In genomic region chr5:134341321-134341720, GRCm38 (mm10) we compare ENCODE assay signal across 10 mouse cellular contexts. TPM values are rescaled to one million over a fixed set of nuclear protein-coding genes. Genes with fewer than 3 reads are reported as not detected.
DNase-seq lines count a peak whose midpoint lies in the region; ATAC-seq lines count a peak whose summit lies in the region.
"Had no signal": no experiment of that assay in that cellular context is flagged by ENCODE, and none has a peak within 500 bp of the region (broad histone marks: within the 10 kb centered on the region; RNA-seq: fewer than 3 reads in every experiment).

No protein-coding gene starts in this region.

- no peaks in the 10 kb centered on the region for H3K9me3 ChIP-seq in hindbrain, embryonic 14.5 days (ENCODE audit: control insufficient read depth, low read length)
- H3K9me3 ChIP-seq in hindbrain, embryonic 12.5 days (replicated peaks) = no peaks in the 10 kb centered on the region
- H3K9me3 ChIP-seq: embryonic facial prominence, embryonic 12.5 days; neural tube, embryonic 13.5 days had no signal

- H3K4me2 ChIP-seq in hindbrain, embryonic 14.5 days (replicated peaks) = no peak overlapping the region
- no peak overlapping the region for H3K4me2 ChIP-seq in hindbrain, embryonic 12.5 days (replicated peaks)
- H3K4me2 ChIP-seq: embryonic facial prominence, embryonic 12.5 days; neural tube, embryonic 13.5 days had no signal

- peak; percentile 68 for DNase-seq in hindbrain, embryonic 14.5 days (ENCODE audit: low spot score)
- peak; percentile 76 for DNase-seq in 3T3-L1 (ENCODE audit: low read depth, low spot score)
- DNase-seq in left cerebral cortex, adult 9 months (ENCODE audit: low spot score in 2 of 2) = no peak
- no peak for DNase-seq in adrenal gland, postnatal 4 days (ENCODE audit: low spot score in 2 of 2)

- no peaks in the 10 kb centered on the region for H3K36me3 ChIP-seq in hindbrain, embryonic 14.5 days (replicated peaks; ENCODE audit: control insufficient read depth, insufficient read depth)
- no peaks in the 10 kb centered on the region for H3K36me3 ChIP-seq in hindbrain, embryonic 12.5 days
- H3K36me3 ChIP-seq: embryonic facial prominence, embryonic 12.5 days; neural tube, embryonic 13.5 days had no signal

- H3K27me3 ChIP-seq in hindbrain, embryonic 14.5 days (ENCODE audit: control insufficient read depth, insufficient read depth, low read length) = no peaks in the 10 kb centered on the region
- no peaks in the 10 kb centered on the region for H3K27me3 ChIP-seq in hindbrain, embryonic 12.5 days
- H3K27me3 ChIP-seq: embryonic facial prominence, embryonic 12.5 days; neural tube, embryonic 13.5 days had no signal

- no peak overlapping the region for H3K4me3 ChIP-seq in hindbrain, embryonic 14.5 days (replicated peaks; ENCODE audit: low read length)
- H3K4me3 ChIP-seq in hindbrain, embryonic 12.5 days = no peak overlapping the region
- H3K4me3 ChIP-seq: embryonic facial prominence, embryonic 12.5 days; neural tube, embryonic 13.5 days had no signal

- no peak overlapping the region for H3K9ac ChIP-seq in hindbrain, embryonic 14.5 days
- H3K9ac ChIP-seq in hindbrain, embryonic 12.5 days = no peak overlapping the region
- H3K9ac ChIP-seq: embryonic facial prominence, embryonic 12.5 days; neural tube, embryonic 13.5 days had no signal

- no peaks in the 10 kb centered on the region for H3K4me1 ChIP-seq in hindbrain, embryonic 14.5 days (replicated peaks; ENCODE audit: control insufficient read depth, insufficient read depth, low read length)
- no peaks in the 10 kb centered on the region for H3K4me1 ChIP-seq in hindbrain, embryonic 12.5 days
- H3K4me1 ChIP-seq: embryonic facial prominence, embryonic 12.5 days; neural tube, embryonic 13.5 days had no signal

- 72% methylated on average over 10 of the region's 10 CpGs for WGBS in hindbrain, embryonic 14.5 days
- WGBS in hindbrain, embryonic 12.5 days = 73% methylated on average over 10 of the region's 10 CpGs

- no peak overlapping the region for H3K27ac ChIP-seq in hindbrain, embryonic 14.5 days
- no peak overlapping the region for H3K27ac ChIP-seq in hindbrain, embryonic 12.5 days
- H3K27ac ChIP-seq: embryonic facial prominence, embryonic 12.5 days; neural tube, embryonic 13.5 days had no signal

- ATAC-seq in hindbrain, embryonic 14.5 days (ENCODE audit: low FRiP score) = no peak
- ATAC-seq in hindbrain, embryonic 12.5 days (ENCODE audit: low FRiP score) = no peak
- peak; percentile 78 for ATAC-seq in CD4-positive, CD25-positive, alpha-beta regulatory T cell, adult 4 months
- ATAC-seq in granulocyte monocyte progenitor cell, adult 5-6 weeks (replicated peaks; ENCODE audit: poor library complexity, severe bottlenecking) = peak; percentile 52; the same call in 1 of the 2 replicates
- no peak for ATAC-seq in erythroid progenitor cell, adult 5-6 weeks (replicated peaks; ENCODE audit: low FRiP score, poor library complexity, severe bottlenecking)

RNA-seq across cellular contexts. Expression of gene Gtf2i, which starts 26.8 kb away (rescaled TPM):
- polyA plus RNA-seq in hindbrain, embryonic 14.5 days (2014; fragmentation: Nextera tagmentation; extraction: Ambion mirVana) = 126 TPM in 2 replicates
- polyA plus RNA-seq in hindbrain, embryonic 12.5 days (2016; fragmentation: Nextera tagmentation; extraction: Ambion mirVana) = 242 and 254 TPM in 2 replicates
- polyA plus RNA-seq in CD4-positive, CD25-positive, alpha-beta regulatory T cell, adult 4 months (2017; shearing (Covaris generic)) = 100 to 1,000 TPM in 1 of 2 experiments, 10 to 100 TPM in 1; 96.3 to 125 TPM
- 139 and 142 TPM in 2 replicates for total RNA-seq in granulocyte monocyte progenitor cell, adult 5-6 weeks (2014; fragmentation: Nextera tagmentation)
- total RNA-seq in granulocyte monocyte progenitor cell, adult 5-6 weeks (2017) = 49.9 and 63.1 TPM in 2 replicates
- 20.2 and 37.3 TPM in 2 replicates for total RNA-seq in erythroid progenitor cell, adult 5-6 weeks (2015; ENCODE audit: low replicate concordance)
- 21.2 and 37.5 TPM in 2 replicates for total RNA-seq in erythroid progenitor cell, adult 5-6 weeks (2017; ENCODE audit: low replicate concordance)
- 100 to 1,000 TPM; 266 to 270 TPM for total RNA-seq in adrenal gland, postnatal 4 days (2021)

Comparison
In these comparisons a context has a peak if more than half of its experiments do, and no peak if none do; other contexts are left out.
1. ATAC-seq: peak in CD4-positive, CD25-positive, alpha-beta regulatory T cell, adult 4 months (single experiment) and granulocyte monocyte progenitor cell, adult 5-6 weeks (single experiment); none in hindbrain, embryonic 14.5 days (single experiment), hindbrain, embryonic 12.5 days (single experiment) and erythroid progenitor cell, adult 5-6 weeks (single experiment).
2. DNase-seq: peak in hindbrain, embryonic 14.5 days (single experiment) and 3T3-L1 (single experiment); none in left cerebral cortex, adult 9 months (0 of 2) and adrenal gland, postnatal 4 days (0 of 2).